Mouse (Mus musculus): Measurements from ENCODE around the gene Tsks.

- TF ChIP-seq CTCF (IDR thresholded peaks at IDR 0.05; ENCODE audit: extremely low read depth, insufficient read length, insufficient replicate concordance, low read depth, low read length) (no peak), POLR2A (IDR thresholded peaks at IDR 0.05; ENCODE audit: low read depth, low read length) (no peak)
These were observed 32.1 kb downstream of the Tsks start for GRCm38 (mm10) chr7:44975117-44975419.
